Mouse (Mus musculus) embryonic facial prominence, embryonic 11.5 days (tissue): ENCODE results near the gene Fbxl3. TPM values are rescaled to one million over a fixed set of nuclear protein-coding genes. Genes with fewer than 3 reads are reported as not detected.

ENCODE experiments used
- ATAC-seq: fragments of 200-750 bp; cut with Nextera tagmentation; replicated peaks from 2 replicates; pipeline ENCODE4 v1.8.0; 2017; ENCODE audit warnings: low read depth; ENCODE audit not compliant: insufficient number of reproducible peaks, low FRiP score, low TSS enrichment
- DNase-seq: peaks from one replicate; pipeline ENCODE4 v3.0.0-alpha.2; 2015; ENCODE audit warnings: low spot score
- H3K27ac ChIP-seq: fragments of 300-500 bp; sonication (generic); replicated peaks from 2 replicates; pipeline ENCODE4 v1.5.1; 2014; ENCODE audit warnings: mild to moderate bottlenecking, low read depth, low read length, control low read depth
- H3K27me3 ChIP-seq: fragments of 300-500 bp; sonication (generic); 2 replicates; pipeline ENCODE4 v1.6.1; 2014; ENCODE audit warnings: mild to moderate bottlenecking, low read length, moderate library complexity, mixed read lengths; ENCODE audit not compliant: control insufficient read depth, insufficient read depth
- H3K36me3 ChIP-seq: fragments of 300-500 bp; sonication (generic); replicated peaks from 2 replicates; pipeline ENCODE4 v1.6.1; 2014; ENCODE audit warnings: low read depth, mild to moderate bottlenecking, low read length, moderate library complexity, mixed read lengths; ENCODE audit not compliant: control insufficient read depth, insufficient read depth
- H3K4me1 ChIP-seq: fragments of 300-500 bp; sonication (generic); 2 replicates; pipeline ENCODE4 v1.6.1; 2014; ENCODE audit warnings: low read length, mixed read lengths; ENCODE audit not compliant: control insufficient read depth, insufficient read depth
- H3K4me2 ChIP-seq: fragments of 300-500 bp; sonication (generic); 2 replicates; pipeline ENCODE4 v1.6.1; 2014; ENCODE audit warnings: low read depth, mild to moderate bottlenecking, control low read depth, low read length, moderate library complexity
- H3K4me3 ChIP-seq: fragments of 300-500 bp; sonication (generic); 2 replicates; pipeline ENCODE4 v1.5.1; 2014; ENCODE audit warnings: low read depth, low read length, control low read depth
- H3K9ac ChIP-seq: fragments of 300-500 bp; sonication (generic); replicated peaks from 2 replicates; pipeline ENCODE4 v1.6.1; 2014; ENCODE audit warnings: mild to moderate bottlenecking, control low read depth, low read length
- H3K9me3 ChIP-seq: fragments of 300-500 bp; sonication (generic); replicated peaks from 2 replicates; pipeline ENCODE4 v1.6.1; 2016; ENCODE audit warnings: mild to moderate bottlenecking, low read length, inconsistent platforms, mixed read lengths; ENCODE audit not compliant: control insufficient read depth
- WGBS: fragments of 180-500 bp; shearing (Covaris S2); extraction: QIAGEN DNeasy Blood & Tissue Kit; methylation state at CpG from one replicate; pipeline ENCODE4 v1.1.7; 2014; 5-methylcytosine and 5-hydroxymethylcytosine counted together
- polyA plus RNA-seq: library from polyadenylated mRNA; unstranded; fragments of >200 nt; fragmentation: Nextera tagmentation; extraction: Ambion mirVana; gene quantifications from 2 replicates; pipeline ENCODE4 v1.2.1, GENCODE M21; 2014

Fbxl3 gene
- polyA plus RNA-seq, 1 experiment from 2014 or later: 27.2 TPM

DNA sequence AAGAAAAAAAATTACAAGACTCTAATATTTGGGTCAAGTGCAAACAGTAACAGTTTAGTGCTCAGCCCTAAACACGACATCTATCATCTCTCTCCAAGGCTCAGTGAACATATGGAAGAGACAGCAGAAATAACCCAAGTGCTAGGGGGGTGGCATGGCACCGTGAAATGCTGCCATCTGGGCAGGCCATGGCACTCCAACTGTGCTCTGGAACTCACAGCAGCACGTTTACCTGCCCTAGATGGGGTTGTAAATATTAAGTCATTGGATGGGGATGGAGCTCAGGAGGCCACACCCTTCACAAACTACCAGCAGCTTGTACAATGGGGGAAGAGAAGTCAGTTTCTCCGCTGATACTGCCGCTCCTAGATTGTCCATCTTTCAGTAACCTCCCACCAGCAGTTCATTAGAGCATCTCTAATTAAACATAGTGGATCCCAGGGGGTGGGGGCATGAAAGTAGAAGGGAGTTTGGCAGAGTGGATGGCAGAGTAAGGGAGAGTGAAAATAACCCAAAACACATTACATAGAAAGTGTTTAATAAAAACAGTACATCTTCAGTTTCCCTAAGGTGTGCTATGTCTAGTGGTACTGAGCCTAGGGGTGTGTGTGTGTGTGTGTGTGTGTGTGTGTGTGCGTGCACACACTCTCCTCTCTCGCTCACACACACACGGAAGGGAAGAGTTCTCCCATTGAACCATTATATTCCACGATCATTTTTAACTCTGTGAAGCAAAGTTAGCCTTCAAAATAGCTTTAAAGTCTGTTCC lies 20.0 kb downstream of the Fbxl3 start:
- H3K36me3 ChIP-seq: no peaks in the 10 kb centered on the region; the same call in 1 of the 2 replicates

DNA sequence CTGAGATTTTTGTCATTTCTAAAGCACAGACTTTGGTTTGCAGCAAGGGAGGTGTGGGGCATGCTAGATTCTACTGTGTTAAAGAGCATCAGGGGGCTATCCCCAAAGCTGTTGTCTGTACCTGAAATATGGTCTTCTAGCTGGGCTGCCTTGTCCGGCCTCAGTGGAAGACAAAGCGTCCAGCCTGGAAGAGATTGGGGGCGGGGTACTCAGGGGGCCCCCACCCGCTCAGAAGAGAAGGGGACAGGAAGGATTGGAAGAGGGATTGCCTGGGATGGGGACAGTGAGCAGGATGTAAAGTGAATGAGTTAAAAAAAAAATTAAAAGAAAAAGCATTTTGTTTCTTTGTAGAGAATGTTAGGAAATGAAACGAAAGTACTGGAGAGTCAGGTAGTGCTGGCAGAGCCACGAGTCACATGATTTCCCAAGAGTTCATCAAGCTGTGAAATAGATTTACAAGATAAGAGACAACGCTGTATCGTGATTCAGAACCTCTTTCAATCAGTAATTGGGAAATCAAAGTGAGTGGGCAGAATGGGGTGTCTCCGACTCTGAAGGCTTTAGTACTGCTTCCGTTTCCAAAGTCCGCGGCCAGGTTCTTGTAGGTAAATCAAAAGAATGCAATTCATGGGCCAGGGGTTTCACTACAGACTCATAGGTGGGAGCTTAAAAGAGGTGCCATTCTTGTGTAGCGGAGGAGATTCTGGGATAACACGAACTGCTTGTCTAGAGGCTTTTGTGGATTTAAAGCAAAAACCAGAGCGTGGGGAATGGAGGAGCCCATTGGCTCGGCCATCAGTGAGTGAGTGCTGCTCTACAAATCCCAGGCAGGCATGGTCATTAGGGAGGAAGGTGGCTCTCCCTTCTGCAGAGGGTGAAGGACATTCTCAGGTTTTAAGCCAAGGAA lies 21.1 kb downstream of the Fbxl3 start:
- Histone ChIP-seq H3K4me3 (no peak overlapping the region), H3K4me1 (no peaks in the 10 kb centered on the region), H3K9ac (no peak overlapping the region), H3K27me3 (no peaks in the 10 kb centered on the region), H3K27ac (no peak overlapping the region), H3K4me2 (no peak overlapping the region), H3K9me3 (no peaks in the 10 kb centered on the region), H3K36me3 (peaks cover 2% of the 10 kb centered on the region)
- 90% methylated on average over 16 of the region's 16 CpGs for WGBS
- ATAC-seq (no peak), DNase-seq (no peak)

More for the DNA sequence above, 20.0 kb downstream of the Fbxl3 start:
- no peaks in the 10 kb centered on the region for H3K27me3 ChIP-seq
- no peak overlapping the region for H3K4me3 ChIP-seq
- DNase-seq (no peak), ATAC-seq (no peak)
- no peaks in the 10 kb centered on the region for H3K9me3 ChIP-seq
- no peak overlapping the region for H3K4me2 ChIP-seq
- no peak overlapping the region for H3K9ac ChIP-seq
- H3K27ac ChIP-seq: no peak overlapping the region
- WGBS: 87% methylated on average over 9 of the region's 9 CpGs
- H3K4me1 ChIP-seq: no peaks in the 10 kb centered on the region

DNA sequence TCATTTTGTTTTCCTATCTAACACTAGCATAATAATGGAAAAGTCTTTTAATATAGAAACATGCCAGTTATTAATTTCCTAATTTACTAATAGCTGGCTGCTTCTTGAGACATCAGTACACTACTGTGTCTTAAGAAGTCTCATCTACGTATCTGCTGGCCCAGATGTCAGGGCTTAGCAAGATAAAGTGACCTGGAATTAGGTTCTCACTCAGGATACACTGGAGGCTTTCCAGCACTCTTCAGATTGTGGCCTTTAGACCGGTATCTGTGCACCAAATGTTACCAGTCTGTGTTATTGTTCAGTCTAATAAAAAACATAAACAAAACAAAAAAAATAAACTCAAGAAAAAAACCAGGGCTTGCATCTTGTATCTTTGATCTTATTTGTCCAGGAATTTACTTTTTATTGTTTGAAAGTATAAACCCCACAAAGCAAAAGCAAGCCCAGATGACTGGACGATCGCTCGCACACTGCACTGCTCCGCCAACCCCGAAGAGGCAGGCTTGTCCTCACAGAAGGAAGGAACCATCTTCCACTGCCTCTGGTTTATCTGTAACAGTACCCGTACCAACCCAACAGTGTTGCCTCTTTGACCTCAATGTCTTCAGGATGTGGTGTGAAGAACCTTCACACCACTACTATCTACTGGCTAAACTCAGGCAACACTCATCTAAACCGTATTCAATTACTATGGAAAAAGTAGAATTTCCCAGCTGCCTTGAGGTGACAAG lies 21.9 kb downstream of the Fbxl3 start:
- DNase-seq (no peak), ATAC-seq (no peak)
- H3K4me2 ChIP-seq: no peak overlapping the region
- H3K4me3 ChIP-seq: no peak overlapping the region
- no peaks in the 10 kb centered on the region for H3K4me1 ChIP-seq
- peaks cover 2% of the 10 kb centered on the region for H3K36me3 ChIP-seq
- no peaks in the 10 kb centered on the region for H3K27me3 ChIP-seq
- no peak overlapping the region for H3K9ac ChIP-seq
- no peaks in the 10 kb centered on the region for H3K9me3 ChIP-seq
- 91% methylated on average over 9 of the region's 9 CpGs for WGBS
- H3K27ac ChIP-seq: no peak overlapping the region

DNA sequence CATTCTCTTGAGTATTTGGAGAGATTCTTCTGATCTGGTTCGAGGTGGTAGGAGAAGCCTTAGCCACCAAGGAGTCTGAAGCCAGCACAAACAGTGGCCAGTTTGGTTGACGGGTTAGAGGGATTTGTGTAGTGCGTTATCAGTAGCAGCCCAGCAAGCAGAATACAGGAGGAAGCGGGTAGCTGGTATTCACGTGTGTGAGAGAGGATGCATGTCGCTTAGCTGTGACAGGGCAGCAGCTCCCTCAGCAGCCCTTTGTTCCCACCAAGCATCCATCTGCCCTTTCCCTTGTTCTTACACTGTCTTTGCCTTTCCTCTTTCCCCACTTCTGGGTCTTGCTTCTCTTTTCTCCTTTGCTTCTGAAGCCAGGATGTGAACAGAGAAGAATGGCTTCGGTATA lies 24.2 kb downstream of the Fbxl3 start:
- WGBS: 82% methylated on average over 7 of the region's 7 CpGs
- H3K27ac ChIP-seq: no peak overlapping the region
- H3K36me3 ChIP-seq: peaks cover 2% of the 10 kb centered on the region
- no peaks in the 10 kb centered on the region for H3K9me3 ChIP-seq
- no peak overlapping the region for H3K4me2 ChIP-seq
- no peak overlapping the region for H3K4me3 ChIP-seq
- no peak for DNase-seq
- no peak for ATAC-seq
- no peak overlapping the region for H3K9ac ChIP-seq
- no peaks in the 10 kb centered on the region for H3K27me3 ChIP-seq
- H3K4me1 ChIP-seq: no peaks in the 10 kb centered on the region

DNA sequence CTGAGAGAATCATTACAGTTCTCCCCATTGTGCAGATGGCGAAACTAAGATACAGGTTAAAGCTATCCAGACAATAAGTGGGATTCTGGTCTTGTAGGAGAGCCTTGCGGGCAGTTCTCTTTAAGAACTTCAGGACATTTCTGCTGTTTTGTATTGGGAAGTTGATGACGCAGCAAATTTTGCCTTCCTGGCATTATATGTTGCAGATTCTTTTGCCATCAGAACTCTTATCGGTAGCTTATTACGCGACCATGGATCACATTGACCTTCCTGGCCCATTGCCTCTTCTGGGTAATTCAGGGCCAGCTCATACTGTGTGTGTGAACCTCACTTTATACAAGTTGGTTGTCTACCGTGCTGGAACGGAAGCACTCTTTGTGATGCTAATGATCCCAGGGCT lies 25.5 kb downstream of the Fbxl3 start:
- H3K9ac ChIP-seq: no peak overlapping the region
- DNase-seq: no peak
- no peak for ATAC-seq
- H3K27ac ChIP-seq: no peak overlapping the region
- H3K4me2 ChIP-seq: no peak overlapping the region
- H3K27me3 ChIP-seq: no peaks in the 10 kb centered on the region
- H3K36me3 ChIP-seq: peaks cover 2% of the 10 kb centered on the region
- no peaks in the 10 kb centered on the region for H3K4me1 ChIP-seq
- 95% methylated on average over 8 of the region's 8 CpGs for WGBS
- no peaks in the 10 kb centered on the region for H3K9me3 ChIP-seq
- no peak overlapping the region for H3K4me3 ChIP-seq

DNA sequence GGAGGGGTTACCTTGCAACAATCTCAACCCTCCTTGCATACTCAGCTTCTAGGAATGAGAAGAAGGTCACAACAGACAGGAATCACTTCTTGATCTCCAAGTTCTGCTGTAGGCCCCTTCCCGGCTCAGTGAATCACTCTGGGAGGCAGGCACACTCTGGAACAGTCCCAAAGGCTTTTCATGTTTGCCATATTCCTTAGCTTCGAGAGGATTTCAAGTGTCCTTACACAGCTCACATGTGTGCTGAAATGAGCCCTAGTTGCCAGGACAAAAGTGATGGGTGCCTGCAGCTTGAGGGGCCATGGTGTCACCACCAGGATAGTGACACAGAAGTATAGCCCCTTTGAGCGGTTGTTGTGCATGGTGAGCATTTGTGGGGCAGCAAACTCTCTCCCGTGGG lies 26.6 kb downstream of the Fbxl3 start:
- Histone ChIP-seq H3K4me3 (no peak overlapping the region), H3K9me3 (no peaks in the 10 kb centered on the region), H3K36me3 (peaks cover 2% of the 10 kb centered on the region), H3K9ac (no peak overlapping the region), H3K27ac (no peak overlapping the region), H3K27me3 (no peaks in the 10 kb centered on the region), H3K4me2 (no peak overlapping the region), H3K4me1 (no peaks in the 10 kb centered on the region)
- no peak for DNase-seq
- WGBS: 91% methylated on average over 4 of the region's 4 CpGs
- no peak for ATAC-seq

DNA sequence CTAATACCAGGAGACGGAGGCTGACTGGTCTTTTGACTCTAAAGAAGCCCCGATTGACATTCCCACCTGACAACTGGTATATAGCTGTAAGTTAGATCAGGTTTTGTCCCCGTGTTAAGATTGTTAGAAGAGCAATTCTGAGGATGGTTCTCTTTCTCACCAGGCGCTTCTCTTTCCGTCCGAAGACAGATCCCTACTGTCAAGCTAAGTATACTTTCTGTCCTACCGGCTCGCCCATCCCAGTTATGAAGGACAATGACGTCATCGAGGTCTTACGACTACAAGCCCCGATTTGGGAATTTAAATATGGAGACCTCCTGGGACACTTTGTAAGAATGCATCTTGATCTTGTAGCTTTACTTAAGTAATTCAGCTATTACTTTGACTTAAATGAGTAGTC lies 27.9 kb downstream of the Fbxl3 start:
- H3K4me2 ChIP-seq: no peak overlapping the region
- H3K4me3 ChIP-seq: no peak overlapping the region
- no peak for ATAC-seq
- WGBS: 93% methylated on average over 12 of the region's 12 CpGs
- no peak overlapping the region for H3K9ac ChIP-seq
- no peaks in the 10 kb centered on the region for H3K9me3 ChIP-seq
- H3K27ac ChIP-seq: no peak overlapping the region
- no peaks in the 10 kb centered on the region for H3K4me1 ChIP-seq
- peaks cover 2% of the 10 kb centered on the region; the same call in 1 of the 2 replicates for H3K36me3 ChIP-seq
- no peaks in the 10 kb centered on the region for H3K27me3 ChIP-seq
- DNase-seq: no peak
